Mouse (Mus musculus) gastrocnemius, postnatal 25 days (tissue): Measurements from ENCODE around the gene Irf9. TPM values are rescaled to one million over a fixed set of nuclear protein-coding genes. Genes with fewer than 3 reads are reported as not detected.

Source experiments
- DNase-seq: peaks from one replicate; pipeline ENCODE4 v3.0.0; 2022
- total RNA-seq, 2 experiments: library from RNA; stranded (reverse); gene quantifications; 1 replicate in 1 of 2; 2 replicates in 1 of 2; pipeline ENCODE4 v1.2.3; 2021

Gene Irf9
- total RNA-seq, 2 experiments from 2014 or later = 4.1 to 5.4 TPM

GRCm38 (mm10) chr14:55580731-55581130 lies 22.6 kb upstream of the Irf9 start:
- DNase-seq = no peak

GRCm38 (mm10) chr14:55581981-55582681 lies 21.2 kb upstream of the Irf9 start:
- no peak for DNase-seq

GRCm38 (mm10) chr14:55584303-55584701 lies 19.1 kb upstream of the Irf9 start:
- DNase-seq = no peak

GRCm38 (mm10) chr14:55584702-55585565 lies 18.4 kb upstream of the Irf9 start, which contains the start of gene Emc9:
TSS of gene Emc9 (minus strand) at chr14:55585302.
- DNase-seq = peak; percentile 83

GRCm38 (mm10) chr14:55585566-55585960 lies 17.8 kb upstream of the Irf9 start:
- no peak for DNase-seq

GRCm38 (mm10) chr14:55586149-55586548 lies 17.2 kb upstream of the Irf9 start:
- no peak for DNase-seq

GRCm38 (mm10) chr14:55589271-55589670 lies 14.1 kb upstream of the Irf9 start:
- no peak for DNase-seq

GRCm38 (mm10) chr14:55589771-55590448 lies 13.5 kb upstream of the Irf9 start:
- no peak for DNase-seq

GRCm38 (mm10) chr14:55590748-55591330 lies 12.5 kb upstream of the Irf9 start, which contains the start of gene Psme2:
TSS of gene Psme2 (minus strand) at chr14:55591113.
- peak; percentile 96 for DNase-seq

- peak; percentile 97 for DNase-seq
These were observed 12.0 kb upstream of the Irf9 start, which contains the start of gene Rnf31 for GRCm38 (mm10) chr14:55591331-55591891. TSS of gene Rnf31 (plus strand) at chr14:55591708.

GRCm38 (mm10) chr14:55592226-55592625 lies 11.1 kb upstream of the Irf9 start:
- DNase-seq = no peak

- DNase-seq = no peak
These were observed 7.2 kb upstream of the Irf9 start for GRCm38 (mm10) chr14:55596036-55596690.

- no peak for DNase-seq
These were observed 4.6 kb upstream of the Irf9 start for GRCm38 (mm10) chr14:55598521-55599390.

- DNase-seq = peak; percentile 87
These were observed 534 bp downstream of the Irf9 start for GRCm38 (mm10) chr14:55603633-55604576.

- no peak for DNase-seq
These were observed 1.5 kb downstream of the Irf9 start for GRCm38 (mm10) chr14:55604823-55605222.

GRCm38 (mm10) chr14:55605743-55606459 lies 2.5 kb downstream of the Irf9 start:
- no peak for DNase-seq

GRCm38 (mm10) chr14:55608339-55608738 lies 5.0 kb downstream of the Irf9 start:
- DNase-seq = no peak

GRCm38 (mm10) chr14:55613346-55613745 lies 10.0 kb downstream of the Irf9 start:
- DNase-seq = no peak
